Mouse (Mus musculus) E14TG2a.4 (cell line): ENCODE measurements at regions not wholly inside any gene's neighbourhood (a gene's known extent, or its start where the extent isn't known, plus 50 kb on each side); places are given as distances from the start of the nearest gene placed in this dataset.

ENCODE experiments used
- CTCF ChIP-seq: conservative IDR thresholded peaks from 2 replicates; pipeline ENCODE4 v1.5.1; 2014; ENCODE audit warnings: low read length
- POU5F1 ChIP-seq: IDR thresholded peaks from 2 replicates; pipeline ENCODE4 v1.6.1; 2014; ENCODE audit warnings: low read length, borderline replicate concordance

GRCm38 (mm10) chr1:73643431-73643830, 480.8 kb downstream of the Tns1 start:
- TF ChIP-seq CTCF = no peak
- TF ChIP-seq POU5F1 = no peak
